Mouse (Mus musculus): ENCODE data around the gene E030018B13Rik. TPM values are rescaled to one million over a fixed set of nuclear protein-coding genes. Genes with fewer than 3 reads are reported as not detected.
A peak's percentile ranks its signal among the peaks of the same experiment; 100 is the strongest.

E030018B13Rik gene
- polyA plus RNA-seq, 1 experiment: not detected

DNA sequence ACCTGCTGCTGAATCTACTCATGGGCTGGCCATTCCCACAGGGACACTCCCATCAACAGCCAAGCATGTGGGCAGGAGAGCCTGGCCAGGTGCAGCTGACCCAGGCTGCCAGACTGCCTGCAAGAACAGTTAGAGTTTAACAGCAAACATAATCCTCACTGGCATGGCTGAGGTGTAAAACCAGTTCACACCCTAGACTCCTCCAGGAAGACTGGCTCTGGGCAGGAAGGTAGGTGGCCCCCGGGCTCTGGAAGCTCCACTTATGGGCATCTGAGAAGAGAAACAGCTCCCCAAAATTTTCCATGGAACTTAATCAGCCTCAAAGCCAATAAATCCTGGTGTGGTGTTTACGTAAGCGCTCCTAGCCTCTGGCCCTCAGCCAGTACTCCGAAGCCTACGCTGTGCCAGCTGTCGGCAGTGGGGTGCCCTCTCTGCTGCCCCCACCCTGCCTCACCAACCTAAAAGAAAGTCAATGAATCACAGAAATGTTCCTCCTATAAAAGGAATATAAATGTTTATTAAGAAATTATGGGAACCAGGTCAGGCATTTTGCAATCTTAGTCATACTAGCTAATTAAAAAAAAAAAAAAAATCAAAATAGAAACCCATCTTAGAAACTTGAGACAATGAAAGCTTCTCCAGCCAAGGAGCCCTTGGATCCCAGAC, 8.2 kb downstream of the E030018B13Rik start:
- Histone ChIP-seq H3K4me3 (ENCODE audit: insufficient read depth, low read depth, low read length) (peak overlapping the region; percentile 10; the same call in 1 of the 2 replicates), H3K36me3 (ENCODE audit: control insufficient read depth, insufficient read depth, low read length) (no peaks in the 10 kb centered on the region)

GRCm38 (mm10) chr7:63925413-63926360, 9.0 kb downstream of the E030018B13Rik start:
- 8% methylated on average over 14 of the region's 14 CpGs for WGBS
- Histone ChIP-seq H3K36me3 (ENCODE audit: control insufficient read depth, insufficient read depth, low read length) (no peaks in the 10 kb centered on the region), H3K4me1 (ENCODE audit: control insufficient read depth, insufficient read depth, low read length) (peaks cover 51% of the 10 kb centered on the region), H3K27me3 (replicated peaks; ENCODE audit: control insufficient read depth, insufficient read depth, low read length) (no peaks in the 10 kb centered on the region), H3K4me3 (ENCODE audit: insufficient read depth, low read depth, low read length) (peak overlapping the region; percentile 10; the same call in 1 of the 2 replicates), H3K27ac (ENCODE audit: insufficient read depth, low read depth, low read length) (peak overlapping the region; percentile 93)
- TF ChIP-seq POLR2A (IDR thresholded peaks at IDR 0.05; ENCODE audit: low read depth, low read length): no peak
- no peak for TF ChIP-seq CTCF (conservative IDR thresholded peaks at IDR 0.05; ENCODE audit: insufficient read depth, insufficient read length, low read depth, low read length)
- peak; percentile 91 for DNase-seq

More for the DNA sequence above, 8.2 kb downstream of the E030018B13Rik start:
- peaks cover 54% of the 10 kb centered on the region for H3K4me1 ChIP-seq (ENCODE audit: control insufficient read depth, insufficient read depth, low read length)
- 0 out of 2 replicates have a peak, but pooled peaks have one; percentile 21 for TF ChIP-seq CTCF (conservative IDR thresholded peaks at IDR 0.05; ENCODE audit: insufficient read depth, insufficient read length, low read depth, low read length)
- no peak for TF ChIP-seq POLR2A (IDR thresholded peaks at IDR 0.05; ENCODE audit: low read depth, low read length)
- 5% methylated on average over 6 of the region's 6 CpGs for WGBS
- H3K27me3 ChIP-seq (replicated peaks; ENCODE audit: control insufficient read depth, insufficient read depth, low read length): no peaks in the 10 kb centered on the region
- peak overlapping the region; percentile 93 for H3K27ac ChIP-seq (ENCODE audit: insufficient read depth, low read depth, low read length)
- DNase-seq: peak; percentile 96

DNA sequence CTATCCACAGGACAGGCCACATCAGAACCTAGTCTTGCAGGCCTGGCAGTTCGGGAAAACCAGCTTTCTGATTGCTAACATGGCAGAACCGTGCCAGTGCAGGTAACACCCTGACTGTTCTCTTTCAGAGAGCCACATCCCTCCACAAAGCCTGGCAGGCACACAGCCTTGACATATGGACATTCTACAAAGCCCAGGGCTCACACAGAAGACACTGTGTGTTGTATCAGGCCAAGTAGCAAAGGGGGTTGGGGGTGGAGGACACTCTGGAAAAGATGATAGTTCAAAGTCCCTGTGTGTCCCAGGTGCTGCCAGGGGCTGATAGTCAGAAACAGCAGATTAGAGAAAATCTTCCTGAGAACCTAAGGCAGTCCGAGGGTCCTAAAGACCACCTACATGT, 9.8 kb downstream of the E030018B13Rik start:
- TF ChIP-seq POLR2A (IDR thresholded peaks at IDR 0.05; ENCODE audit: low read depth, low read length): no peak
- TF ChIP-seq CTCF (conservative IDR thresholded peaks at IDR 0.05; ENCODE audit: insufficient read depth, insufficient read length, low read depth, low read length): no peak
- Histone ChIP-seq H3K4me1 (ENCODE audit: control insufficient read depth, insufficient read depth, low read length) (peaks cover 48% of the 10 kb centered on the region), H3K4me3 (ENCODE audit: insufficient read depth, low read depth, low read length) (no peak overlapping the region), H3K36me3 (ENCODE audit: control insufficient read depth, insufficient read depth, low read length) (no peaks in the 10 kb centered on the region), H3K27me3 (replicated peaks; ENCODE audit: control insufficient read depth, insufficient read depth, low read length) (no peaks in the 10 kb centered on the region), H3K27ac (ENCODE audit: insufficient read depth, low read depth, low read length) (peak overlapping the region; percentile 93)
- 54% methylated on average over 3 of the region's 3 CpGs for WGBS
- DNase-seq: peak; percentile 40

DNA sequence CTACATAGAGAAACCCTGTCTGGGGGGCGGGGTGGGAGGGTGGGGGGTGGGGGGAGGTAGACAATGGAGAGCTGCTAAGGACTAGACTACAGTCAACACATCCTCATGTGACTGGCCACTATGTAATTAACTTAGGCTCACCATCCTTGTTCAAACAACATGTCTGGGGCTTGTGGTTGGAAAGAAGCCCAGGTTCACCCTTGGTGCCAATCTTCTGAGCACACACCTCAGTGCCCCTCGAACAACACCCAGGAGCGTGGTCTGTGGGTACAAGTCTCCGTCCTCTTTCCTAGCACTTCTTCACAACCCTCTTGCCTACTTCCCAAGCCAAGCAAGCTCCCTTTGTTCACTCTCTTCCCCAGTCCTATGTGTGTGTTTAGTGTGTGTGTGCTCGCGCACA, 10.5 kb downstream of the E030018B13Rik start:
- Histone ChIP-seq H3K27ac (ENCODE audit: insufficient read depth, low read depth, low read length) (no peak overlapping the region), H3K4me3 (ENCODE audit: insufficient read depth, low read depth, low read length) (no peak overlapping the region), H3K27me3 (replicated peaks; ENCODE audit: control insufficient read depth, insufficient read depth, low read length) (no peaks in the 10 kb centered on the region), H3K4me1 (ENCODE audit: control insufficient read depth, insufficient read depth, low read length) (peaks cover 47% of the 10 kb centered on the region), H3K36me3 (ENCODE audit: control insufficient read depth, insufficient read depth, low read length) (no peaks in the 10 kb centered on the region)
- no peak for DNase-seq
- 78% methylated on average over 6 of the region's 6 CpGs for WGBS
- TF ChIP-seq CTCF (conservative IDR thresholded peaks at IDR 0.05; ENCODE audit: insufficient read depth, insufficient read length, low read depth, low read length): no peak
- no peak for TF ChIP-seq POLR2A (IDR thresholded peaks at IDR 0.05; ENCODE audit: low read depth, low read length)

- Histone ChIP-seq H3K4me3 (ENCODE audit: insufficient read depth, low read depth, low read length) (no peak overlapping the region), H3K27me3 (replicated peaks; ENCODE audit: control insufficient read depth, insufficient read depth, low read length) (no peaks in the 10 kb centered on the region), H3K27ac (ENCODE audit: insufficient read depth, low read depth, low read length) (peak overlapping the region; percentile 85), H3K36me3 (ENCODE audit: control insufficient read depth, insufficient read depth, low read length) (no peaks in the 10 kb centered on the region), H3K4me1 (ENCODE audit: control insufficient read depth, insufficient read depth, low read length) (peaks cover 47% of the 10 kb centered on the region)
- peak; percentile 89 for DNase-seq
- TF ChIP-seq CTCF (conservative IDR thresholded peaks at IDR 0.05; ENCODE audit: insufficient read depth, insufficient read length, low read depth, low read length) (no peak), POLR2A (IDR thresholded peaks at IDR 0.05; ENCODE audit: low read depth, low read length) (no peak)
- WGBS: 37% methylated on average over 4 of the region's 4 CpGs
These were observed 12.4 kb downstream of the E030018B13Rik start for GRCm38 (mm10) chr7:63929080-63929479.

GRCm38 (mm10) chr7:63930132-63930531, 13.5 kb downstream of the E030018B13Rik start:
- H3K27ac ChIP-seq (ENCODE audit: insufficient read depth, low read depth, low read length): no peak overlapping the region
- H3K27me3 ChIP-seq (replicated peaks; ENCODE audit: control insufficient read depth, insufficient read depth, low read length): no peaks in the 10 kb centered on the region
- no peak overlapping the region for H3K4me3 ChIP-seq (ENCODE audit: insufficient read depth, low read depth, low read length)
- no peaks in the 10 kb centered on the region for H3K36me3 ChIP-seq (ENCODE audit: control insufficient read depth, insufficient read depth, low read length)
- DNase-seq: no peak
- WGBS: 92% methylated on average over 3 of the region's 3 CpGs
- peaks cover 53% of the 10 kb centered on the region for H3K4me1 ChIP-seq (ENCODE audit: control insufficient read depth, insufficient read depth, low read length)
- TF ChIP-seq CTCF (conservative IDR thresholded peaks at IDR 0.05; ENCODE audit: insufficient read depth, insufficient read length, low read depth, low read length) (no peak), POLR2A (IDR thresholded peaks at IDR 0.05; ENCODE audit: low read depth, low read length) (no peak)

GRCm38 (mm10) chr7:63930766-63931165, 14.1 kb downstream of the E030018B13Rik start:
- no peak overlapping the region for H3K27ac ChIP-seq (ENCODE audit: insufficient read depth, low read depth, low read length)
- WGBS: 58% methylated on average over 5 of the region's 5 CpGs
- no peaks in the 10 kb centered on the region for H3K27me3 ChIP-seq (replicated peaks; ENCODE audit: control insufficient read depth, insufficient read depth, low read length)
- peak; percentile 26 for DNase-seq
- no peak overlapping the region for H3K4me3 ChIP-seq (ENCODE audit: insufficient read depth, low read depth, low read length)
- H3K36me3 ChIP-seq (ENCODE audit: control insufficient read depth, insufficient read depth, low read length): no peaks in the 10 kb centered on the region
- peaks cover 54% of the 10 kb centered on the region for H3K4me1 ChIP-seq (ENCODE audit: control insufficient read depth, insufficient read depth, low read length)
- TF ChIP-seq CTCF (conservative IDR thresholded peaks at IDR 0.05; ENCODE audit: insufficient read depth, insufficient read length, low read depth, low read length) (no peak), POLR2A (IDR thresholded peaks at IDR 0.05; ENCODE audit: low read depth, low read length) (no peak)
